Mouse (Mus musculus) G1E (cell line): ENCODE data around the gene Gm11099. TPM values are rescaled to one million over a fixed set of nuclear protein-coding genes. Genes with fewer than 3 reads are reported as not detected.

Source experiments
- ATAC-seq: 2 replicates; pipeline ENCODE4 v1.8.0; 2016; ENCODE audit warnings: mild to moderate bottlenecking; ENCODE audit not compliant: insufficient number of reproducible peaks, poor library complexity, low FRiP score, severe bottlenecking; ENCODE audit errors: extremely low read depth
- DNase-seq: peaks from one replicate; pipeline ENCODE4 v3.0.0; 2012; ENCODE audit warnings: low spot score
- H3K27me3 ChIP-seq: 2 replicates; pipeline ENCODE4 v1.6.1; 2012; ENCODE audit warnings: mild to moderate bottlenecking, low read length, inconsistent platforms; ENCODE audit not compliant: insufficient read depth
- H3K36me3 ChIP-seq: replicated peaks from 2 replicates; pipeline ENCODE3; 2012; ENCODE audit warnings: mild to moderate bottlenecking, inconsistent platforms
- H3K4me1 ChIP-seq: 2 replicates; pipeline ENCODE4 v1.6.1; 2012; ENCODE audit warnings: low read depth, low read length, inconsistent platforms, mixed read lengths; ENCODE audit not compliant: insufficient read depth
- H3K4me3 ChIP-seq: 2 replicates; pipeline ENCODE4 v1.5.1; 2012; ENCODE audit warnings: low read depth, mild to moderate bottlenecking, inconsistent platforms, low read length, moderate library complexity, mixed read lengths
- H3K9me3 ChIP-seq: replicated peaks from 2 replicates; pipeline ENCODE4 v1.6.1; 2012; ENCODE audit warnings: inconsistent platforms
- CTCF ChIP-seq: IDR thresholded peaks from 2 replicates; pipeline ENCODE4 v1.5.1; 2012; ENCODE audit warnings: low read depth, low read length, inconsistent platforms, mixed read lengths
- GATA1 ChIP-seq: IDR thresholded peaks from 2 replicates; pipeline ENCODE4 v1.6.1; 2012; ENCODE audit warnings: borderline replicate concordance, low read length, inconsistent platforms, mixed read lengths
- GATA2 ChIP-seq: IDR thresholded peaks from 2 replicates; pipeline ENCODE4 v1.6.1; 2012; ENCODE audit warnings: low read depth, low read length, inconsistent platforms, borderline replicate concordance
- POLR2AphosphoS5 ChIP-seq: IDR thresholded peaks from 2 replicates; pipeline ENCODE4 v1.6.1; 2012; ENCODE audit warnings: low read depth, low read length, inconsistent platforms; ENCODE audit not compliant: insufficient replicate concordance
- TAL1 ChIP-seq: conservative IDR thresholded peaks from 2 replicates; pipeline ENCODE4 v1.6.1; 2012; ENCODE audit warnings: low read depth, low read length, inconsistent platforms, mixed read lengths
- polyA plus RNA-seq: library from polyadenylated mRNA; stranded (reverse); fragments of >175 nt; gene quantifications from 2 replicates; pipeline ENCODE4 v1.2.3, GENCODE M21; 2012
- total RNA-seq, 2 experiments: library from RNA; stranded (forward) in 1 of 2; stranded (reverse) in 1 of 2; fragments of 200-1000 nt in 1 of 2; fragments of >200 nt in 1 of 2; fragmentation: Nextera tagmentation in 1 of 2; gene quantifications; 2 replicates each; pipeline ENCODE4 v1.2.3; 2014 to 2017

Gene Gm11099
- total RNA-seq (2014; fragmentation: Nextera tagmentation) (not detected in 2 replicates), total RNA-seq (2017) (not detected in 2 replicates), polyA plus RNA-seq (not detected in 2 replicates)

GRCm38 (mm10) chr2:58859134-58859533 lies at the start of gene Gm11099:
TSS of gene Gm11099 (plus strand) at chr2:58859434.
- H3K36me3 ChIP-seq = no peaks in the 10 kb centered on the region
- ATAC-seq (no peak), DNase-seq (no peak)
- 0 out of 2 replicates have a peak, but pooled peaks cover under 1% of the 10 kb centered on the region for H3K9me3 ChIP-seq
- H3K27me3 ChIP-seq = no peaks in the 10 kb centered on the region
- no peak within 1 kb of the TSS for H3K4me3 ChIP-seq
- no peak for TF ChIP-seq TAL1
- TF ChIP-seq GATA2 = no peak
- no peak for TF ChIP-seq GATA1
- TF ChIP-seq CTCF = no peak
- no peak for TF ChIP-seq POLR2AphosphoS5
- H3K4me1 ChIP-seq = no peaks in the 10 kb centered on the region

GRCm38 (mm10) chr2:58812941-58813340 lies 46.3 kb upstream of the Gm11099 start:
- Histone ChIP-seq H3K4me1 (no peaks in the 10 kb centered on the region), H3K9me3 (peaks cover 17% of the 10 kb centered on the region), H3K27me3 (no peaks in the 10 kb centered on the region), H3K4me3 (no peak overlapping the region), H3K36me3 (no peaks in the 10 kb centered on the region)
- no peak for DNase-seq
- TF ChIP-seq POLR2AphosphoS5 (no peak), TAL1 (no peak), CTCF (no peak), GATA2 (no peak), GATA1 (no peak)
- ATAC-seq = no peak

GRCm38 (mm10) chr2:58828910-58829600 lies 30.2 kb upstream of the Gm11099 start:
- TF ChIP-seq CTCF = no peak
- no peak for TF ChIP-seq POLR2AphosphoS5
- no peak for TF ChIP-seq GATA2
- TF ChIP-seq GATA1 = no peak
- TF ChIP-seq TAL1 = no peak
- Histone ChIP-seq H3K36me3 (no peaks in the 10 kb centered on the region), H3K9me3 (peaks cover 41% of the 10 kb centered on the region), H3K4me1 (no peaks in the 10 kb centered on the region), H3K4me3 (no peak overlapping the region), H3K27me3 (no peaks in the 10 kb centered on the region)
- DNase-seq = no peak
- no peak for ATAC-seq

GRCm38 (mm10) chr2:58829981-58830742 lies 29.1 kb upstream of the Gm11099 start:
- Histone ChIP-seq H3K4me1 (no peaks in the 10 kb centered on the region), H3K27me3 (no peaks in the 10 kb centered on the region), H3K4me3 (no peak overlapping the region), H3K9me3 (peaks cover 33% of the 10 kb centered on the region), H3K36me3 (no peaks in the 10 kb centered on the region)
- TF ChIP-seq CTCF (no peak), TAL1 (no peak), POLR2AphosphoS5 (no peak), GATA2 (no peak), GATA1 (no peak)
- ATAC-seq = no peak
- DNase-seq = no peak

GRCm38 (mm10) chr2:58832253-58832980 lies 26.8 kb upstream of the Gm11099 start:
- TF ChIP-seq CTCF (no peak), GATA2 (no peak), TAL1 (no peak), POLR2AphosphoS5 (no peak), GATA1 (no peak)
- H3K36me3 ChIP-seq = no peaks in the 10 kb centered on the region
- no peak overlapping the region for H3K4me3 ChIP-seq
- DNase-seq = no peak
- no peaks in the 10 kb centered on the region for H3K27me3 ChIP-seq
- peaks cover 33% of the 10 kb centered on the region for H3K9me3 ChIP-seq
- H3K4me1 ChIP-seq = no peaks in the 10 kb centered on the region
- ATAC-seq = no peak

GRCm38 (mm10) chr2:58841021-58841420 lies 18.2 kb upstream of the Gm11099 start:
- Histone ChIP-seq H3K4me3 (no peak overlapping the region), H3K36me3 (no peaks in the 10 kb centered on the region), H3K9me3 (peaks cover 33% of the 10 kb centered on the region), H3K27me3 (no peaks in the 10 kb centered on the region), H3K4me1 (no peaks in the 10 kb centered on the region)
- TF ChIP-seq GATA1 (no peak), TAL1 (no peak), POLR2AphosphoS5 (no peak), CTCF (no peak), GATA2 (no peak)
- no peak for ATAC-seq
- DNase-seq = no peak
